Mouse (Mus musculus): ENCODE results near the gene Lgals12.

Lgals12 gene

GRCm38 (mm10) chr19:7606801-7607689 is at the start of gene Lgals12:
Lgals12 (minus strand) TSS chr19:7607193.
- peak; percentile 35 for DNase-seq

- DNase-seq = no peak
These were observed 42.1 kb upstream of the Lgals12 start for GRCm38 (mm10) chr19:7648913-7649666.

GRCm38 (mm10) chr19:7633786-7634185 is 26.8 kb upstream of the Lgals12 start:
- no peak for DNase-seq

- DNase-seq = no peak
These were observed 26.0 kb upstream of the Lgals12 start for GRCm38 (mm10) chr19:7633021-7633420.

- peak; percentile 78 for DNase-seq
These were observed 10.7 kb upstream of the Lgals12 start for GRCm38 (mm10) chr19:7617696-7618095.

GRCm38 (mm10) chr19:7617085-7617484 is 10.1 kb upstream of the Lgals12 start:
- no peak for DNase-seq

GRCm38 (mm10) chr19:7616231-7616930 is 9.4 kb upstream of the Lgals12 start:
- no peak for DNase-seq

- DNase-seq = no peak
These were observed 6.2 kb upstream of the Lgals12 start for GRCm38 (mm10) chr19:7613151-7613550.

- peak; percentile 48 for DNase-seq
These were observed 5.2 kb upstream of the Lgals12 start, which contains the start of gene Hrasls5 for GRCm38 (mm10) chr19:7611942-7612757. Hrasls5 (plus strand) TSS chr19:7612541.

GRCm38 (mm10) chr19:7607690-7608201 is 753 bp upstream of the Lgals12 start:
- DNase-seq = peak; percentile 41

- DNase-seq = peak; percentile 44
These were observed 836 bp downstream of the Lgals12 start for GRCm38 (mm10) chr19:7605930-7606783.

GRCm38 (mm10) chr19:7605013-7605412 is 2.0 kb downstream of the Lgals12 start:
- no peak for DNase-seq

GRCm38 (mm10) chr19:7604107-7604506 is 2.9 kb downstream of the Lgals12 start:
- no peak for DNase-seq

- peak; percentile 11 for DNase-seq
These were observed 5.4 kb downstream of the Lgals12 start for GRCm38 (mm10) chr19:7601551-7601950.

GRCm38 (mm10) chr19:7598481-7598880 is 8.5 kb downstream of the Lgals12 start:
- DNase-seq = no peak

- DNase-seq = peak; percentile 68
These were observed 11.5 kb downstream of the Lgals12 start for GRCm38 (mm10) chr19:7595534-7595933.

GRCm38 (mm10) chr19:7592018-7592417 is 15.0 kb downstream of the Lgals12 start:
- DNase-seq = peak; percentile 20

- no peak for DNase-seq
These were observed 16.2 kb downstream of the Lgals12 start for GRCm38 (mm10) chr19:7590795-7591194.

- no peak for DNase-seq
These were observed 21.2 kb downstream of the Lgals12 start for GRCm38 (mm10) chr19:7585764-7586163.

GRCm38 (mm10) chr19:7585279-7585678 is 21.7 kb downstream of the Lgals12 start:
- no peak for DNase-seq

GRCm38 (mm10) chr19:7583599-7583998 is 23.4 kb downstream of the Lgals12 start:
- DNase-seq = no peak

All from lung, postnatal 10 days (tissue).